Mouse (Mus musculus) layer of hippocampus, adult 9-10 months (tissue): ENCODE data around the gene Tmem30c.

ENCODE experiments used
- DNase-seq: peaks from one replicate; pipeline ENCODE4 v3.0.0; 2022; ENCODE audit warnings: low spot score

Tmem30c gene

GRCm38 (mm10) chr16:57231089-57231936 is 61.4 kb downstream of the Tmem30c start, which contains the start of gene Tbc1d23:
TSS of gene Tbc1d23 (minus strand) at chr16:57231504.
- peak; percentile 93 for DNase-seq

- no peak for DNase-seq
Measured at GRCm38 (mm10) chr16:57226444-57226843, 66.2 kb downstream of the Tmem30c start.

GRCm38 (mm10) chr16:57220361-57220760 is 72.3 kb downstream of the Tmem30c start:
- no peak for DNase-seq
